Mouse (Mus musculus): ENCODE results near the gene Socs1.

DNA sequence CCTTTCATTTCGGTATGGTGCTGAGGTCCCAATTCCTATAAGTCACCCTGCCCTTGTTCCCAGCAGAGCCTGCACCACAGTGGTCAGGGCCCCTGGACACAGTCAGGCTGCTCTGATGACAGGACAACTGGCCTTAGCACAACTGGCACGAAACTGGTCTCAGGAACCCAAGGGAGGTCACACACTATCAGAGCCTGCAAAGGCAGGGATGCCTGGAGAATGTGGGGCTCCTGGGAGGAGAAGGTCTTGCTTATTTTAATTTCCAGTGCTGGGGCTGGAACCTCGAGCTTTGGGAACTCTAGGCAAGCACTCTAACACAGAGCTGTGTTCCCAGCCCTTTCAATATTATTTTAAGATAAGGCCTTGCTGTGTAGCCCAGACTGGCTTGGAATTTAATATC lies 34.6 kb upstream of the Socs1 start:
- no peak for TF ChIP-seq CTCF (IDR thresholded peaks at IDR 0.05; ENCODE audit: borderline replicate concordance, insufficient read depth, low read length)
- TF ChIP-seq POLR2A (IDR thresholded peaks at IDR 0.05; ENCODE audit: low read depth, low read length): no peak
